Mouse (Mus musculus) heart, postnatal 0 days (tissue): ENCODE measurements around the gene Nfyb. TPM values are rescaled to one million over a fixed set of nuclear protein-coding genes. Genes with fewer than 3 reads are reported as not detected.
A peak's percentile ranks its signal among the peaks of the same experiment; 100 is the strongest.

Experiments
- ATAC-seq: fragments of 200-750 bp; cut with Nextera tagmentation; 2 replicates; pipeline ENCODE4 v1.8.0; 2017; ENCODE audit warnings: low read depth, moderate number of reproducible peaks, moderate library complexity; ENCODE audit not compliant: insufficient read depth
- DNase-seq: peaks from one replicate; pipeline ENCODE4 v3.0.0-alpha.2; 2016; ENCODE audit warnings: low spot score
- H3K27ac ChIP-seq: fragments of 300-500 bp; sonication (generic); 2 replicates; pipeline ENCODE4 v1.5.1; 2014; ENCODE audit warnings: low read depth, mild to moderate bottlenecking
- H3K27me3 ChIP-seq: fragments of 300-500 bp; sonication (generic); 2 replicates; pipeline ENCODE4 v1.6.1; 2014; ENCODE audit warnings: low read length, mixed read lengths; ENCODE audit not compliant: control insufficient read depth, insufficient read depth
- H3K36me3 ChIP-seq: fragments of 300-500 bp; sonication (generic); replicated peaks from 2 replicates; pipeline ENCODE4 v1.6.1; 2014; ENCODE audit warnings: low read length, mixed read lengths; ENCODE audit not compliant: control insufficient read depth, insufficient read depth
- H3K4me1 ChIP-seq: fragments of 300-500 bp; sonication (generic); 2 replicates; pipeline ENCODE4 v1.6.1; 2014; ENCODE audit warnings: antibody characterized with exemption; ENCODE audit not compliant: control insufficient read depth, insufficient read depth
- H3K4me2 ChIP-seq: fragments of 300-500 bp; sonication (generic); 2 replicates; pipeline ENCODE4 v1.6.1; 2014; ENCODE audit warnings: low read depth, mild to moderate bottlenecking, low read length, moderate library complexity
- H3K4me3 ChIP-seq: fragments of 300-500 bp; sonication (generic); 2 replicates; pipeline ENCODE4 v1.5.1; 2014; ENCODE audit warnings: low read depth, low read length
- H3K9ac ChIP-seq: fragments of 300-500 bp; sonication (generic); replicated peaks from 2 replicates; pipeline ENCODE4 v1.6.1; 2014; ENCODE audit warnings: low read depth, low read length, mixed read lengths
- H3K9me3 ChIP-seq: fragments of 300-500 bp; sonication (generic); replicated peaks from 2 replicates; pipeline ENCODE4 v1.6.1; 2016; ENCODE audit warnings: low read length; ENCODE audit not compliant: control insufficient read depth
- CTCF ChIP-seq: IDR thresholded peaks from 2 replicates; pipeline ENCODE4 v1.5.1; 2016; ENCODE audit warnings: antibody characterized with exemption, control low read depth, low read depth
- EP300 ChIP-seq: IDR thresholded peaks from 2 replicates; pipeline ENCODE4 v1.6.1; 2016; ENCODE audit warnings: antibody characterized with exemption, low read depth
- WGBS: fragments of 180-500 bp; shearing (Covaris S2); extraction: QIAGEN DNeasy Blood & Tissue Kit; methylation state at CpG from one replicate; pipeline ENCODE4 v1.1.7; 2014; 5-methylcytosine and 5-hydroxymethylcytosine counted together
- polyA plus RNA-seq: library from polyadenylated mRNA; unstranded; fragments of >200 nt; fragmentation: Nextera tagmentation; extraction: Ambion mirVana; gene quantifications from 2 replicates; pipeline ENCODE4 v1.2.1, GENCODE M21; 2015
- total RNA-seq: library from RNA; depleted of rRNA; stranded (reverse); fragments of >200 nt; gene quantifications from 2 replicates; pipeline ENCODE4 v1.2.3, GENCODE M21; 2014; ENCODE audit warnings: low replicate concordance; rRNA removed

Nfyb gene
- total RNA-seq = 12.0 and 18.0 TPM in 2 replicates
- polyA plus RNA-seq = 14.4 and 15.4 TPM in 2 replicates

GRCm38 (mm10) chr10:82763840-82764631, at the start of gene Nfyb:
Gene Nfyb, minus strand, starts transcription at chr10:82764144.
- H3K4me1 ChIP-seq = peaks cover 16% of the 10 kb centered on the region
- peak within 1 kb of the TSS; percentile 97 for H3K9ac ChIP-seq
- peak within 1 kb of the TSS; percentile 100 for H3K27ac ChIP-seq
- no peaks in the 10 kb centered on the region for H3K27me3 ChIP-seq
- H3K36me3 ChIP-seq = peaks cover 19% of the 10 kb centered on the region
- peak; percentile 94 for ATAC-seq
- TF ChIP-seq CTCF (no peak), EP300 (0 out of 2 replicates have a peak, but pooled peaks have one; percentile 36)
- H3K4me3 ChIP-seq = peak within 1 kb of the TSS; percentile 92
- H3K4me2 ChIP-seq = peak within 1 kb of the TSS; percentile 75
- no peaks in the 10 kb centered on the region for H3K9me3 ChIP-seq
- under 1% methylated on average over 49 of the region's 68 CpGs for WGBS
- DNase-seq = peak; percentile 99

GRCm38 (mm10) chr10:82811855-82812431, 48.0 kb upstream of the Nfyb start:
- Histone ChIP-seq H3K27ac (no peak overlapping the region), H3K4me1 (no peaks in the 10 kb centered on the region; the same call in 1 of the 2 replicates), H3K4me2 (peak overlapping the region; percentile 92), H3K9me3 (no peaks in the 10 kb centered on the region), H3K36me3 (no peaks in the 10 kb centered on the region), H3K9ac (peak overlapping the region; percentile 25; the same call in 1 of the 2 replicates), H3K4me3 (peak overlapping the region; percentile 55), H3K27me3 (no peaks in the 10 kb centered on the region)
- DNase-seq = peak; percentile 64
- 6% methylated on average over 46 of the region's 52 CpGs for WGBS
- TF ChIP-seq EP300 (no peak), CTCF (peak; percentile 83)
- ATAC-seq = peak; percentile 81

GRCm38 (mm10) chr10:82809352-82809751, 45.4 kb upstream of the Nfyb start:
- no peaks in the 10 kb centered on the region for H3K36me3 ChIP-seq
- H3K9ac ChIP-seq = no peak overlapping the region
- ATAC-seq = no peak
- H3K9me3 ChIP-seq = no peaks in the 10 kb centered on the region
- TF ChIP-seq EP300 = no peak
- TF ChIP-seq CTCF = no peak
- no peaks in the 10 kb centered on the region; the same call in 1 of the 2 replicates for H3K4me1 ChIP-seq
- no peak overlapping the region for H3K4me2 ChIP-seq
- H3K4me3 ChIP-seq = no peak overlapping the region
- DNase-seq = no peak
- H3K27ac ChIP-seq = no peak overlapping the region
- 49% methylated on average over 3 of the region's 3 CpGs for WGBS
- no peaks in the 10 kb centered on the region for H3K27me3 ChIP-seq

- Histone ChIP-seq H3K9ac (no peak overlapping the region), H3K4me2 (no peak overlapping the region), H3K36me3 (no peaks in the 10 kb centered on the region), H3K4me1 (no peaks in the 10 kb centered on the region; the same call in 1 of the 2 replicates), H3K9me3 (no peaks in the 10 kb centered on the region), H3K27me3 (no peaks in the 10 kb centered on the region), H3K4me3 (no peak overlapping the region), H3K27ac (no peak overlapping the region)
- no peak for DNase-seq
- TF ChIP-seq CTCF = no peak
- no peak for TF ChIP-seq EP300
- ATAC-seq = no peak
- 85% methylated on average over 8 of the region's 8 CpGs for WGBS
Observed at GRCm38 (mm10) chr10:82808891-82809290, 44.9 kb upstream of the Nfyb start.

- no peaks in the 10 kb centered on the region for H3K27me3 ChIP-seq
- H3K9me3 ChIP-seq = no peaks in the 10 kb centered on the region
- no peaks in the 10 kb centered on the region for H3K36me3 ChIP-seq
- DNase-seq = no peak
- no peak overlapping the region for H3K9ac ChIP-seq
- H3K27ac ChIP-seq = no peak overlapping the region
- H3K4me3 ChIP-seq = no peak overlapping the region
- H3K4me1 ChIP-seq = no peaks in the 10 kb centered on the region; the same call in 1 of the 2 replicates
- no peak overlapping the region for H3K4me2 ChIP-seq
- no peak for TF ChIP-seq EP300
- TF ChIP-seq CTCF = no peak
- no peak for ATAC-seq
- WGBS = 32% methylated on average over 6 of the region's 6 CpGs
Observed at GRCm38 (mm10) chr10:82808155-82808554, 44.2 kb upstream of the Nfyb start.
